In the genomic region with DNA sequence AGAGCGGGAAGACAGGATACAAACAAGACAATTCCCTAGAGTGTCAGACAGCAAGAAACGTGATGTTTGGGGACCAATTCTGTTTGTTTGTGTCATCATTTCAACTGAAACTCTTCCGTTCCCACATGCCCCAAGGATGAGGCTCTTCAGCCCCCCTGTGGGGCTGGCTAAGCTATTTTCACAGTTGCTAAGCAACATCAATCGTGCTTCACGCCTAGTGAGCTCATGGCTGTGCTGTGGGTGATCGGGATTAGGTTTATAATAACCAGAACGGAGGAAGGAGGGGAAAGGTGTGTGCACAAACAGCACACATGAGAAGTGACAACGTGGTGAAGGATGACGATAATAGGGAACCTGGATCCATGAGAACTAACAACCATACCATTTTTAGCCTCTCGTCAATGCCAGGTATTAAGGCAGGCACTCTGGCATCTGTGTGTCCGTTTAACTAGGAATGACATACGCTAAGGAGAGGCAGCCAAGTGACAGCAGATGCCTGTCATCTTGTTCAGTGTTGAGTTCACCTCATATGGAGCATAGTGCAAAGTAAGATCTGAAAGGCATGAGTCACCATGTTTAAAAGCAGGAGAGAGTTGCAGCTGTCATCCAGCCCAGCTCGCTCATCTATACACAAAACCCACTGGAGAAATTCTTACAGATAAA, we compare ENCODE assay signal across 12 mouse cellular contexts.
DNase-seq lines count a peak whose midpoint lies in the region; ATAC-seq and TF ChIP-seq lines count a peak whose summit lies in the region.
"Had no signal": no experiment of that assay in that cellular context is flagged by ENCODE, and none has a peak within 500 bp of the region (broad histone marks: within the 10 kb centered on the region; RNA-seq: fewer than 3 reads in every experiment).

No protein-coding gene starts in this region.

- TF ChIP-seq CTCF in midbrain, postnatal 0 days (IDR thresholded peaks at IDR 0.05) = no peak

- no peaks in the 10 kb centered on the region for H3K36me3 ChIP-seq in heart, embryonic 11.5 days (ENCODE audit: control insufficient read depth, insufficient read depth, low read length)
- H3K36me3 ChIP-seq in midbrain, postnatal 0 days (ENCODE audit: insufficient read depth, low read length) = no peaks in the 10 kb centered on the region
- H3K36me3 ChIP-seq: heart, embryonic 15.5 days; limb, embryonic 15.5 days; neural tube, embryonic 12.5 days had no signal

- no peak overlapping the region for H3K27ac ChIP-seq in heart, embryonic 11.5 days (ENCODE audit: low read depth, low read length)
- peak overlapping the region; percentile 44 for H3K27ac ChIP-seq in midbrain, postnatal 0 days (ENCODE audit: low read depth, low read length)
- H3K27ac ChIP-seq: heart, embryonic 15.5 days; limb, embryonic 15.5 days; neural tube, embryonic 12.5 days had no signal

- no peaks in the 10 kb centered on the region for H3K4me1 ChIP-seq in heart, embryonic 11.5 days (ENCODE audit: control insufficient read depth, insufficient read depth, low read length)
- no peaks in the 10 kb centered on the region for H3K4me1 ChIP-seq in midbrain, postnatal 0 days (ENCODE audit: insufficient read depth, low read length)
- H3K4me1 ChIP-seq: heart, embryonic 15.5 days; limb, embryonic 15.5 days; neural tube, embryonic 12.5 days had no signal

- H3K9me3 ChIP-seq in heart, embryonic 11.5 days (replicated peaks; ENCODE audit: control insufficient read depth, low read length) = no peaks in the 10 kb centered on the region
- H3K9me3 ChIP-seq in midbrain, postnatal 0 days (ENCODE audit: low read length) = no peaks in the 10 kb centered on the region
- H3K9me3 ChIP-seq: heart, embryonic 15.5 days; limb, embryonic 15.5 days; neural tube, embryonic 12.5 days had no signal

- 74% methylated on average over 13 of the region's 13 CpGs for WGBS in heart, embryonic 11.5 days (ENCODE audit: insufficient replicate concordance)
- WGBS in midbrain, postnatal 0 days = 28% methylated on average over 13 of the region's 13 CpGs

- H3K9ac ChIP-seq in heart, embryonic 11.5 days (ENCODE audit: low read depth, low read length) = no peak overlapping the region
- no peak overlapping the region for H3K9ac ChIP-seq in midbrain, postnatal 0 days (replicated peaks; ENCODE audit: low read length, poor library complexity, severe bottlenecking)
- H3K9ac ChIP-seq: heart, embryonic 15.5 days; limb, embryonic 15.5 days; neural tube, embryonic 12.5 days had no signal

- H3K27me3 ChIP-seq in heart, embryonic 11.5 days (ENCODE audit: control insufficient read depth, insufficient read depth, low read length) = no peaks in the 10 kb centered on the region
- no peaks in the 10 kb centered on the region for H3K27me3 ChIP-seq in midbrain, postnatal 0 days (ENCODE audit: insufficient read depth, low read length)
- H3K27me3 ChIP-seq: heart, embryonic 15.5 days; limb, embryonic 15.5 days; neural tube, embryonic 12.5 days had no signal

- ATAC-seq in heart, embryonic 11.5 days (replicated peaks; ENCODE audit: insufficient number of reproducible peaks, low FRiP score, low TSS enrichment) = no peak
- ATAC-seq in midbrain, postnatal 0 days (ENCODE audit: low FRiP score) = peak; percentile 84
- ATAC-seq in granulocyte monocyte progenitor cell, adult 5-6 weeks (replicated peaks; ENCODE audit: poor library complexity, severe bottlenecking) = no peak

- peak; percentile 80 for DNase-seq in heart, adult 11 months
- peak; percentile 56 for DNase-seq in brain, adult 2 months (ENCODE audit: low read depth, low spot score)
- DNase-seq in layer of hippocampus, adult 18-20 months (ENCODE audit: low spot score in 2 of 2) = peak; percentile 56 to 81
- peak; percentile 85 for DNase-seq in midbrain, postnatal 0 days (ENCODE audit: low spot score)
- no peak for DNase-seq in testis, postnatal 14 days (ENCODE audit: low spot score)
- no peak for DNase-seq in heart, adult 8-10 months (ENCODE audit: low spot score)
- DNase-seq: lung, postnatal 36 days had no signal

- H3K4me3 ChIP-seq in heart, embryonic 11.5 days (ENCODE audit: low read depth, low read length) = no peak overlapping the region
- H3K4me3 ChIP-seq in midbrain, postnatal 0 days (ENCODE audit: low read depth, low read length) = no peak overlapping the region
- H3K4me3 ChIP-seq: heart, embryonic 15.5 days; limb, embryonic 15.5 days; neural tube, embryonic 12.5 days had no signal

- H3K4me2 ChIP-seq in heart, embryonic 11.5 days = no peak overlapping the region
- H3K4me2 ChIP-seq in midbrain, postnatal 0 days (ENCODE audit: low read depth, low read length, poor library complexity, severe bottlenecking) = no peak overlapping the region
- H3K4me2 ChIP-seq: heart, embryonic 15.5 days; limb, embryonic 15.5 days; neural tube, embryonic 12.5 days had no signal

Comparison
In these comparisons a context has a peak if more than half of its experiments do, and no peak if none do; other contexts are left out.
1. DNase-seq: peak in heart, adult 11 months (single experiment), brain, adult 2 months (single experiment), layer of hippocampus, adult 18-20 months (2 of 2) and midbrain, postnatal 0 days (single experiment); none in testis, postnatal 14 days (single experiment) and heart, adult 8-10 months (single experiment).